Mouse (Mus musculus) layer of hippocampus, adult 9-10 months (tissue): Measurements from ENCODE around the gene Gas6.

Experiments
- DNase-seq: peaks from one replicate; pipeline ENCODE4 v3.0.0; 2022; ENCODE audit warnings: low spot score

Gas6 gene

DNA sequence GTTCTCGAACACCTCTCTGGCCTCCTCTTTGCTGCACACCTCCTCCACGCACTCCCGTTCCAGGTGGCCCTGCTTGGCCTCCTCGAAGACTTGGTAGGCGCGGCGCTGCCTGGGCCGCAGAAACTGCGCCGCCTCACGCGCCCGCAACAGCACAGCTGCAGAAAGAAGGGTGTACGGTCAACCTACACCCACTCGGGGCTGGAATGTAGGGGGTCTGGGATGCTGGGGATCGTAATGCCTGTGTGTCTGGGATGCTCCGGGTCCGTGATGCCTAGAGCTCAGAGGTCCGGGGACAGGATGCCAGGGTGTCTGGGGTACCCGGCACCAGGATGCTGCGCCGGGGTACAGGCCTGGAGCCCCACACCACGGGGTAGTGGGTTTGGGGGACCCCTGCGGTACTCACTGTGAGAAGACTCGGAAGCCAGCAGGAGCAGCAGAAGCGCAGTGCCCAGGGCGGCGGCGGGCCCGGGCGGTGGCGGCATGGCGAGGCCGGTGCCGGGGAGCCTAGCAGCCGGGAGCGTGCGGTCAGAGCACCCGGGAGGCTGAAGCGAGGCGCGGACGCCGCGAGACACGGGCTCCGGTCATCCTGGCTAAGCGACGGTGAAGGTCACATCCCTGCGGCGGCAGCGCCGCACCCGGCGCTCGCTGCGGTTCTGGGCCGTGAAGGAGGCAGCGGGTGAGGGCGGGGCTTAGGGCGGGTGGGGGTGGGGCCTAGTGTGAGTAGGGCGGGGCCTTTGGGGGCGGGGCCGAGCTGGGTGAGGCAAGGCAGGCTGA is at the start of gene Gas6:
Gene Gas6 (minus strand): TSS at position 633 of the 774 bp plus-strand sequence.
- DNase-seq, result no peak

DNA sequence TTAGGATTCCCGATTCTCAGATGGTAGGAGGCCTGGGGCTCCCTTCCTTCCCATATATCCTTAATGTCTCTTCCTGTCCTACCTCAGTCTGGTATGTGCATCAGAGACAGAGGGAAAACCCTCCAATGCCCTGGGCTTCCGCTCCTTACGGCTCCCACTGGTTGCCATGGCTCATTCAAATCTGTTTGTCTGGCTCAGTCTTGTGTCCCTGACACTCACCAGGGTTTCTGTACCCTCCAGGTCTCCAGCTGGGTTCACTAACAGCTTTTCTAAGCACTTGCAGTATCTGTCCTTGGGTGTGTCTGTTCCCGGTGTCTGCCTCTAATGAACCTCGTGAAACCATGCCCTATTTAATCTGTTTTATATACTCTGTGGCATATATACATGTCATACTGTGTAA is 47.2 kb upstream of the Gas6 start:
- DNase-seq, result no peak

DNA sequence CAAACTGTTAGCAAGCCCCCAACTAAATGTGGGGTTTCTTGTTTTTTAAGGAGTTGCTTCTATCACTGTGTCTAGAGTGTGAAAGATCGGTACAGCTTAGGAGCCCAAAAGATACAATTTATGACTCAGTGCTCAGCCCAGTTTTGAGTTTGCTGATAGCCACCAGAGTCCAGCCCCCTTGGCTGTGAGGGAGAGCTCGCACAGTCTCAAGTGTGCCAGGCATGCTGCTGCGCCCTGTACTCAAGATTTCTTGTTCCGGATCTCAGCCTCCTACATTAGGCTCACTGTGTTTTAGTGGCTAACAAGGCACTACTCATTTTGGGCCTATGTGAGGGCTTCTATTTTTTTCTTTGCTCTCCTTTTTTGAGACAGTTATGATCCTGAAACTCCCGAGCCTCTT is 45.8 kb upstream of the Gas6 start:
- no peak for DNase-seq

DNA sequence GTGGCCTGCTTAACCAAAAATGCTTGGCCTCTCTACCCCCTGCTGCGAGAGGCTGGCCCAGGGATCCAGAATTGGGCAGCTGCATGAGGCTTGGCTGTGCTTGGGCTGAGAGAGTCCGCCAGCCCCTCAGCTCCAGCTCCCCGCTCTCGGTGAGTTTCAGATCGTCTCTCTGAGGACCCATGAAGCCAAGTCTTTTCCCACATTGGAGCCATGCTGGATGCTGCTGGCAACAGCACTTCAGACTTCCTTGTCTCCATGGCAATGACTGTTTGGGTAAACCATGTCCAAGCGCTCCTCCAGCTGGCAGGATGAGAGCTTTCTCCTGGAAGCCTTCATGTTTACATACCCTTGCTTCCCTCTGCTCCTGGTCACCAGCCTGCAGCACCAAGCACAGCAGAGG is 44.5 kb upstream of the Gas6 start:
- no peak for DNase-seq

DNA sequence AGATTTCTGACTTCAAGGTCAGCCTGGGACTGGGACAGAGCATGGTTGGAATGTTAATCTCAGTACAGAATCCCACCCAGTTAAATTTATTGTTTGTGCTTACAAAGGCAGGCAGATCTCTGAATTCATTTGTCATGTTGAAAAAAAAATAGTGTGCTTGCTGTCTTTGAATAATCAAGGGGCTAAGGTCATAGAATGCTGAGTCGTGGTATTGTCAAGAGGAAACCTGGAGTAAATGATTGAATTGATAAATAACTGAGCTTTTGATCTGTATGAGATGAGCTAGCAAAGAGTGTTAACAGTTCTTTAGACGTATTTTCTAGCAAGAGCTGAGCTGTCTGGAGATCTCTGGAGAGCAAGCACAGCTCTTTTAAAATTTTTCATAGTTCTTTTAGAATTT is 42.8 kb upstream of the Gas6 start:
- DNase-seq, result no peak

DNA sequence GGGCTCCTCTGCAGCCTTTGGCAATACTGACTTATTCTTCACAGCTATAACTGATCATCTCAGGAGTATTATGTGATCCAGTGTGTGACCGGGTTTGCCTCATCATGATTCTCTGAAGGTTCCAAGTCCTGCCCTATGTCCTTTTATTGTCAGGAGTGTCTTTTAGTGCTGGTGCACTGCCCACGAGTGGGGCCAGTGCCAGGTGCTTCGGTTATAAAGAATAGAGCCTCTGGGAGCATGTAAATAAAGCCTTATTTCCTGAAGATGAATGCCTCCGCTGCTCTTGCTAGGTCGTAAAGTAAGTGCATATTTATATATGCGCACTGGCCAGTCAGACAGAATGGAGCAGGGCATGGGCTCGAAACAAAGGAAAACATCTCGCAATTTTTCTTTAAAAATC is 38.8 kb upstream of the Gas6 start:
- no peak for DNase-seq

DNA sequence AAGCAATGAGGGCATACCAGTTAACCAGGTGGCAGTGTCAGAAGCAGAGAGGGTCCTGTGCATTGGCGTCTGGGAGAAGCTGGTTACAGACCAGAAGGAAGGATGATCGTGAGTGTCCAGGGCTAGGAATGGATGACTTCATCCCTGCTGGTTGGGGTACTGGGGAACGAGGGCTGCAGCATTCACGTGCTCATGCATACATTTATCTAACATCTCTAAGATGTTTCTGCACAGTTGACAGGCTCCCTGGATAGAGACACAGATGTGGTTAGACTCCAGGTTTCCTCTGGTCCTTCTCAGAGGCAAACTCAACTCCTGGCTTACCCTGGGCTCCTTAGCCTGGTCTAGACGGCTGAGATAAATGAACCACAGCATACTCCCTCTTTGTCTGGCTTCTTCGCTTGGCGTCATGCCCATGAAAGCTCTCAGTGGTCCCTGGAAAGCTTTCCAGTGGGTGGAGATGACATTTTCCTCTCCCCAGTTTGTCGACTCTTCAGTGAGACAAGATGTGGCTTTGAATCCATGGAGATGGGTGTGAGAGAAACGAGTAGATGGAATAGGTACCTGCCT is 37.4 kb upstream of the Gas6 start:
- no peak for DNase-seq

DNA sequence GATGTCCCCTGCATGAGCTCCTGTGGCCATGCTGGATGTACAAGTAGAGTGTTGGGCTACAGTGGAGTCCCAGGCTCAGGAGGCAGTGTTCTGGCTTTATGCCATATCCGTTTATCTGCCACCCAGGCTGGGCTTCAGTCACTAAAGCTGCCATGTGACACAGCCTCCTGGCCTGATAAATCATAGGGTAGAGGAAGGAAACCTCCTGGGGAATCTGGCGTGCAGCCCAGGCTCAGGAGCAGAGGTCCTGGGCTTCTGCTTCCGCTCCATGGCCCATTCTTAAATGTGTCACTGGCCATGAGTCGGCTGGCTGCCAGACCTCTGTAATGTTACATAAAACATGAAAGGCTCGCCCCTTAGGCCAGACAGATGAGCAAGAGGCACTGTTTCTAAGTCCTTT is 36.7 kb upstream of the Gas6 start:
- DNase-seq, result no peak

DNA sequence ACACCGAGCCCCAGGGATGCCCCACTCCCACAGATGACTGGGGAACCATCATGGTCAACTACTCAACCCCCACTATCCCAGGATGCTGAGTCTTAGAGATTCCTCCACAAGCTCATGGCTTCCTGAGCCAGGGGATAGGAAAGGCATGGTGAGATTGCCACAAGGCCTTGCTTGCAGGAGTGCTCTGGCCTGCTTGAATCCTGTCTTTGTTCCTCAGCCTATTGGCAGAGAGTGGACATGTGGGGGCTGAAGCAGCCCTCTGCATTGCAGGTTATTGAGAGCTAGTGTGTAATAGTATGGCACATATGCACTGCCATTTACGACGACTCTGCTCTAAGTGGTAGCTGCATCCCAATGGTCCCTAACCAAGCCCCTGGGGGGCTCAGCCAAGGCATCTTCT is 36.1 kb upstream of the Gas6 start:
- DNase-seq, result no peak

DNA sequence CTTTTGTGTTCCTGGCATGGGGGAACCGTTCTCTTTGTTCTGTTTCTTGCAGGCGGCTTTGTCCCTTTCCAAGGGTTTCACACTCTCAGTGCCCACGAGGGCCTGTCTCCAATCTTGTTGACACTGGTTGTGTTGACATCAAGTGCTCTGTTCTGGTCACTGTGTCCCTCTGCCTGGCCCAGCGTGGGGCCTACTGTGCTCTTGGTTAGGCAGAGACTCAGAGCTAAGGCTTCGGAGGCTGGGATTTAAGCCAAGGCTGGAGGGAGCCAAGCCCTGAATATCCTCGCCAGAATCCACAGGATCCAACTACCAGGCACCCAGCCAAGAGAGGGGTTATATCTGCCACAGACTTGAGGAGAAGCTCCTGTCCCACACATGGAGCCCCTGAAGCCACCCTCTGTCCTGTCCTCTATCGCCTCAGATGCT is 35.6 kb upstream of the Gas6 start:
- no peak for DNase-seq

DNA sequence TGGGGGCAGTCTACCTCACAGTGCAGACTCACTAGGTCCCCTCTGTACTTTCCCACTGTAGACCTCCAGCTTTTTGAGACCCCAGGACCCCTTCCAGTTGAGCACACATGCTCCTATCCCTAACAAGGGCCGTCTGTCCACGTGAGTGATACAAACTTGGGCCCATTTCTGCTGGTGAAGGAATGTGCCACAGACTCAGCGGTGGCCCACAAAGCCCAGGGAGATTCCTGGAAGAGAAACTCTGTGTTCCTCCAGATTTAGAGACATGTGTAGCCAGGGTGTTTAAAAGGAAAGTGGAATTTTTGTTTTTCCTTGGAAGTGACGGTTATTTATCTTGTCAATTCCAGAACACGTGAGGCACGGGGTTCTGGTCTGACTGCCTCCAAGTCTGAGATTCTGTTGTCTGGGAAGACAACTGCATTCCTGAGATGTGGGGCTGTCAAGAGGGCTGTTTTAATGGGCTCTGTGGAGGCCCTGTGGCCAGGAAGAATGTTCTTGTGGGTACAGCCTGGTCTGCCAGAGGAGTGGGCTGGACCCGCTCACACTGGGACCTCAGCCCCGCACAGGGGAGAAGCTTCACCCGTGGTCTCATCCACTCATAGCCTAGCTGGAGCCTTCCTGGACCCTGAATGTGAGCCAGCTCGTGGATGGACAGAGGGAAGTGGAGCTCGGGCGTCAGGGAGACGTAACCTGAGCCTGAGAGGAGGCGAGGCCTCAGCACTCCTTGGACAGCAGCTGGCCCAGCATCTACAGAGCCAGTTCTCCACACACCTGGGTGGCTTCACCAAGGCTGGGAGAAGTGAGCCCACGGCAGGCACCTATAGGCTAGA is 34.9 kb upstream of the Gas6 start:
- DNase-seq, result no peak

DNA sequence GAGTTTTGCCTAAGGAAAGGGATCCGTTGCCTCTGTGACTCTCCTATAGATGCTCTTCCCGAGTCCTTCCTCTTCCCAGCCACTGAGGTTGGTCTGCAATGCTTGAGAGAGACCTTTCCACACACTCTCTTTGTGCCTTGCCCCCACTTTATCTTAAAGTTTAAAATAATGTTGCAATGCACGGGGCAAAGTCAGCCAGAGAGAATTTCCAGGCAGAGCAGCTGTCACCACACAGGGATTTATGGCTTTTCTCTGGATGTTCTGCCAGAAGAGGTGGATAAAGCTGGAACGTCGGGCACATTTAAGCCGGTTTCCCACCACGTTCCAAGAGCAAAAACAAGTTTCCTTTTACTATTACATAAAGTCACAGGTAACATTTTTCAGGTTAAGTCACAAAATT is 27.1 kb upstream of the Gas6 start:
- no peak for DNase-seq

DNA sequence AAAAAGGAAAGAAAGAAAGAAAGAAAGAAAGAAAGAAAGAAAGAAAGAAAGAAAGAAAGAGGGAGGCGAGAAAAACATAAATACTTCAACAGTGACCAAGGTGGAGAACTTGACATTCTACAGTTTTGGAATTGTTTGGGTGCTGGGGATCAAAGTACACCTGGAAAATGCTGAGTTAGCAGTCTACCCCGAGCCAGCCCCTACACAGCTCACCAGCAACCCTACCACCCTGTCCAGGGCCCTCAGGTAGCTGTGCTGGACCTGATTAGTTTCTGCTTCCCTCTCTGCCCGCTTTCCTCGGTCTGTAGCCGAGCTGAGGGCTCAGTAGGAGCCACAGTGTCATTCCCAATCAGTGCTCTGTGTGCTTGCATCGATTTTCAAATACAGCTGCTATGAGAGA is 26.1 kb upstream of the Gas6 start:
- DNase-seq, result no peak

DNA sequence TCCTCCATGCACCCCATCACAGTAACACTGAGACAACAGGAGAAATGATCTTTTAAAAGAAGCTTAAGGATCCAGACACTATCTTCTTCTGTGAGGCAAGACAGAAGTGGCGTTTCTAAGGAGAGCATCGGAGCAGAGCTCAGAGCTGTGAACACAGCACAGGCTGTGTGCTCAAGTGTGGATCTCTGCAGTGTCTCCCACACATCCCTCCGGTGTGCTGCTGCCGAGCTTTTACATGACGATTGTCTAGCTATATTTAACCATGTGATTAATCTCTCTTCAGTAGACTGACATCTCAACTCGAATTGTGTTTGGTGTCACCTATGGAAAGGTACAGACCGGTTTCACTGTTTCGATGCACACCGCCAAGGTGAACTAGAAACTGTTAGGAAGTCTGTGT is 25.2 kb upstream of the Gas6 start:
- no peak for DNase-seq

DNA sequence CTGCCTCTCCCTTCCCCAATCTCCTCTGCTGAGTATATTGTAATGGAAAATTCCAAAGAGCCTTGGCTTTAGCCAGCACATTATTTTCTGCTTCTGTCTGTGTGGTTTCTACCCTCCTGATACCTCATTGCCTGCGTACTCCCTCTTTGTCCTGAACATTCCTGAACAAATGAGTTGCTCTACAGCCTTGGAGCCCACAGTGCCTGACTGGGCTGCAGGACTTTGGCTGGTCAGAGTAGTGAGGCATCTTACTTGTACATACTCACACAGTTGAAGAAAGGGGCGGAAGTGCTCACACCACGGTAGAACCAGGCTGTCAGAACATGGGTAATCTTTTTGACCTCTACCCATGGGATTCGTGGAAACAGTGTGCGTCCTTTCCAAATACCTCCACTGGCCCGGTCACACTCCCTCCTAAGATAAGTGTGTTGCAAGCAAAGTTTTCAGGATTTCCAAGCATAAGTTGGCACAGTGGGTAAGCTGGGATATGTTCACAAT is 23.0 kb upstream of the Gas6 start:
- DNase-seq, result no peak

DNA sequence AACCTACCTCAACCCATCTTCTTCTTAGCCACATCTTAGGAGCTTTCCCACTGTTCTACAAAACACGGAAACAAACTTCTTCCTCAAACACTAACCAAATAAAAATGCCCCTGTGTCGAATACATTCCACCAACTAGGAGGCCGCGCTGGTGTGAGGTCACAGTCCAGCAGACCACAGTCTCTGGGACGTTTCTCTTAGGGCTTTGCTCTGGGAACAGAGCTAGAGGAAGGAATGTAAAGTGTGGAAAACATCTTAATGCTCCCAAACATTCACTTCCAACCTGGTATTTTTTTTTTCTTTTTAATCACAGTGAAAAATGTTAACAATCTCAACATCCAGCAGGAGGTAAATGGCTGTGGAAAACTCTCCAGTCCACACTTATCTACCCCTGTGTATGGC is 22.4 kb upstream of the Gas6 start:
- DNase-seq, result no peak

DNA sequence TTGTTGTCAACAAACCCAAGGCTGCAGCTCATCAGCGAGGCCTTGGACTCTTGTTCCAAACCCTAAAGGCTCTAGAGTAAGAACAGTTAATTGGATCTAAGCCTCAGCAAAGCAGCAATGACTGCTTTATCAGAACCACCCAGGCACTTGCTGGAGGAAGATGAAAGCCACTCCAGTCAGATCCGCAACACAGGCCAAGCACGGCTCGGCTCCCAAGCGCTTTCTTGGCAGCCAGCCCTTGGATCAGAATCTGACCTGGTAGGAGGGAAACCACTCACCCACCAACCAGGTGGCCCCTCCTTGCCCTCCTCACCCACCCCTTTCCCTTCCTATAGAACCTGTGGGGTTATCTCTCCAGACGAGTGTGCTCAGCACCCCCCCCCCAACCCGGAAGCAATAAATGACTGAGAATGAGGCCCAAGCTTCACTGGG is 21.7 kb upstream of the Gas6 start:
- no peak for DNase-seq

DNA sequence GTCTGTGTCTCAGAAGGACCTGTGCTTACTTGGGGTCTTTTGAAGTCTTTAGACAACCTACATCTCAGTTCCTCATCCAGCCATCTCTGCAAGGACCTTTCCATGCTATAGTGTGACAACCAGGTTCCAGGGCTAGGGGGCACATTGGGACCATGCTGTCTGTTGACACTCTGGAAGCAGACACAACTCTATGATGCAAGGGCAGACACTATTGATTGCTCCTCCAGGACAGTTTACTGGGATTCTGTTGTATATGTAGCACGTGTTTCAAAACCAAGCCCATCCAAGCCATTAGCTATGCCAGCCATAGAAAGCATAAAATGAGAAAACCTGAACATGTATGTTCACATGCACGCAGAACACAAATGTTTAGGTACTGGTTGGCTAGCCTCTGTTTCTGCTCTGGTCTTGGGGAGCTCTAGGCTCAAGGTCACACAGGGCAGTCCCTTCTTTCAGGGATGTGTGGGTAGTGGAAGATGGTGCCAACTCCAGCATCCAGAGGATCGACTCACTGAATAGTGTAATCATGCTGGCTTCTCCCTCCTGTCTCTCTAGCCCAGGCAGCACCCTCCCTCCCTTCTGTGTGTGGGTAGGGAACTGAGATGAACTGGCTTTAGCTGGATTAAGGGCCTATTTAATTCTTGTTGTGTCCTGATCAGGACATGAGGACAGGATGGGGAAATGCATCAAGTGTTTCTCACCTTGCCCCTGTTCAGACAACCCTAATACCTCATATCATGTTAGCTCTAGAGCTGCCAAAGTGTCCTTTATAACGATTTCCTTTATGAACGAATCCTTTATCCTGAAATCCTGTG is 19.5 kb upstream of the Gas6 start:
- no peak for DNase-seq

DNA sequence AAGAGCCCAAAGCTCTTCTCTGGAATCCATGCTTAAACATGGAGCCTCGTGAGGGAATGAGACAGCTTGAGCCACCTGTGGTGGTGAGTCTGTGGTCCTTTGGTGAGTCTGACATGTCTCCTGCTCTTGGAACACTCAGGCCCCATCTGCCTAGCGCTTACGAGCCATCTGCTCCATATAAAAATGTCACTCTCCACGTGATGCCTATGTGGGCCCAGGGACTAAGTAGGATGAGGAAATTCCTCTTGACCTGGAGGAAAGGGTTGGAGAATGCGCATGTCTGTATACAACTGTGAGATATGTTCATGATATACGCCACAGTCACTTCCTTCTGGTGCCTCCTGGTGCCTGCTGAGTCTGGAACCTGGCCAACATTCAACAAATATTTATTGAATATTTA is 18.4 kb upstream of the Gas6 start:
- no peak for DNase-seq

DNA sequence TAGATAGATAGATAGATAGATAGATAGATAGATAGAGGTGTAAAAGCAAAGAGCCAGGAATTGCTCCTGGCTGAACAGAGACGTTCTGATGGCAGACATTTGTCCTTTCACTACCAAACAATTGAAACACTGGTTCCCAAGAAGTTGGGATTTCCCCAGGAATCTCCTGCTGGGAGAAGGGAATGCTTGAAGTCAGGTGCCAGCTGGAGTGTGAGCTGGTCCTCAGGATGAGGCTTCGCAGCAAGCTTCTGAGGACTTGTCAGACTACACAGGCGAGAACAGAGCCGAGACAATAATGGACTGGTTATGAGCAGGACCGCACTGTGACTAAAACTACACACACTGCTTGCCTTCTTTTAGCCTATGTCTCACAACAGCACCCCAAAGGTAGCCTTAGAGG is 17.7 kb upstream of the Gas6 start:
- no peak for DNase-seq

DNA sequence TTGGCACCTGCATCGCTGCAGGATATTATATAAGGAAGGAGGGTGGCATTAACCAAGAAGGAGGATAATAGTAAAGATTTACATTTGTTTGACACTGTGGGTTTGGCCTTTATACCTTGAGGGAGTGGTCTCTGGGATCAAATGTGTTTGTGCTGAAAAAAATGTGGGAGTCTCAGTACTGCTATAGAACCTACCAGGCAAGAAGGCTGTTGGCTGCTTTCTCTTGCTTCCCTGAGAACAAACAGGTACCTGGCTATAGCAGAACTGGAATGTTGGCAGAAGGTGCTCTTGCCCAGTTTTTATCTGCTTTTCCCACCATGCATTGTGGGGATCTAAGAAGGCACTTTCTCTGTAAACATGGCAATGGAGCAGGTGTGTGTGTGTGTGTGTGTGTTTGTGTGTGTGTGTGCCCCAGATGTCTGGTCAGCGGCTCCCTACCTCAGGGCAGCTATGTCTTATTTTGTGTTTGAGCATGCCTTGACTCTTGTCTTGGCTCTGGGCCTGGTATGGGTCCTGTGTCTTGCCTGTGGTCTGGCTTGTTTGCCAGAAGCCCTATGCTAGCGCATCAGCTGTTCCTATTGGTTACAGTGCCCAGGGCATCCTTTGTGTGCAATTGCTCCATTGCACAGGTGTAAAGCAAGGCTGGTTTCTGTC is 13.1 kb upstream of the Gas6 start:
- DNase-seq, result no peak

DNA sequence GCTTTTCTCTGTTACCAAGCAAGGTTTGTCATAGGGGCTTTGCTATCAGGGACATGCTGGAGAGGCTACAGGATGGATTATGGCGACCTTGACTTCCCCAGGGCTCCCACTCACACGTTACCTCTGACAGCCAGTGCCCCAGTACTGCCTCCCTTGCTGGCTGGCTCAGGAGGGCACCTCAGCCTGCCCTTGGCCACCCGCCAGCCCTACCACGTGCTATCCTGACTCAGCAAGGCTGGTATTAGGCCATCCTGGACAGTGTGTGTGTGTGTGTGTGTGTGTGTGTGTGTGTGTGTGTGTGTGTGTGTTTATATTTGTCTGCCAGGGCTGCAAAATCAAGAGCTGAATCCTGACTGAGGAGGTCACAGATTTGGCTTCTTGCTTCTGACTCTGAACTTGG is 12.6 kb upstream of the Gas6 start:
- no peak for DNase-seq
